8 mouse cellular contexts compared by ENCODE assay signal in the genomic region with DNA sequence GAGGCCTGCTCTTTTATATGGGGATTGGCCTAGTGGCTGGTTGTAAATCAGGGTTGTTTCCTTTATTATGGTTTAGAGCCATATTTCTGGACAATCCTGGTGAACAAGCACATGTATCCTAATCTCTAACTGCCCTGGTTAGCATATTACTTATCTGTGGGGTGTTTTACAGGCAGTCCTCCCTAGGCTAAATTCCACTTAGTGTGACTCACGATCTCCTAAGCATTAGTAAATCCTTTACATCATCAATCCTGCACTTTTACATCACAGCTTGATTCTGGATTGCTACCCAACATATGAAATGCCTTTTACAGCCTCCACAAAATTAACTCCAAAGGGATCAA. TPM values are rescaled to one million over a fixed set of nuclear protein-coding genes. Genes with fewer than 3 reads are reported as not detected.
DNase-seq lines count a peak whose midpoint lies in the region; ATAC-seq and TF ChIP-seq lines count a peak whose summit lies in the region.

No protein-coding gene starts in this region.

- H3K27me3 ChIP-seq in lung, embryonic 16.5 days (ENCODE audit: control insufficient read depth, insufficient read depth, low read depth, low read length): no peaks in the 10 kb centered on the region
- no peaks in the 10 kb centered on the region for H3K27me3 ChIP-seq in intestine, postnatal 0 days (replicated peaks; ENCODE audit: control insufficient read depth, insufficient read depth, low read length)
- H3K27me3 ChIP-seq in small intestine, adult 2 months (ENCODE audit: control insufficient read depth, insufficient read depth, low read length): no peaks in the 10 kb centered on the region

- no peak for TF ChIP-seq CTCF in cortical plate, adult 2 months (IDR thresholded peaks at IDR 0.05; ENCODE audit: extremely low read depth, insufficient read depth, low read length)
- TF ChIP-seq CTCF in intestine, postnatal 0 days (IDR thresholded peaks at IDR 0.05; ENCODE audit: low read depth): no peak
- TF ChIP-seq CTCF in small intestine, adult 2 months (IDR thresholded peaks at IDR 0.05; ENCODE audit: extremely low read depth, insufficient read length, insufficient replicate concordance, low read depth, low read length): no peak

- no peak for TF ChIP-seq POLR2A in cortical plate, adult 2 months (IDR thresholded peaks at IDR 0.05; ENCODE audit: extremely low read depth, insufficient read depth, low read length)
- TF ChIP-seq POLR2A in small intestine, adult 2 months (IDR thresholded peaks at IDR 0.05; ENCODE audit: low read depth, low read length): no peak

- peak overlapping the region; percentile 75 for H3K4me3 ChIP-seq in lung, embryonic 16.5 days (ENCODE audit: low read length)
- peak overlapping the region; percentile 65 for H3K4me3 ChIP-seq in cortical plate, adult 2 months (ENCODE audit: insufficient read depth, low read length)
- H3K4me3 ChIP-seq in intestine, postnatal 0 days (ENCODE audit: low read depth, low read length): peak overlapping the region; percentile 74
- H3K4me3 ChIP-seq in small intestine, adult 2 months (ENCODE audit: low read depth, low read length): peak overlapping the region; percentile 91

- intact Hi-C loops in left cerebral cortex, postnatal 14 days (cut with DNase I): no loop called here

- peak overlapping the region; percentile 76 for H3K9ac ChIP-seq in lung, embryonic 16.5 days (ENCODE audit: low read length)
- peak overlapping the region; percentile 64 for H3K9ac ChIP-seq in intestine, postnatal 0 days (ENCODE audit: low read depth, low read length)

- peak overlapping the region; percentile 66; the same call in 1 of the 2 replicates for H3K27ac ChIP-seq in lung, embryonic 16.5 days (ENCODE audit: low read length)
- H3K27ac ChIP-seq in cortical plate, adult 2 months (ENCODE audit: insufficient read depth, low read length): no peak overlapping the region
- peak overlapping the region; percentile 90 for H3K27ac ChIP-seq in intestine, postnatal 0 days (ENCODE audit: low read depth, low read length)
- H3K27ac ChIP-seq in small intestine, adult 2 months (ENCODE audit: insufficient read depth, low read depth, low read length): peak overlapping the region; percentile 84

- DNase-seq in lung, postnatal 10 days: no peak
- no peak for DNase-seq in left cerebral cortex, postnatal 14 days (ENCODE audit: low spot score in 2 of 2)
- no peak for DNase-seq in retina, postnatal 1 day
- no peak for DNase-seq in right cerebral cortex, adult 18-20 months

- H3K36me3 ChIP-seq in lung, embryonic 16.5 days (ENCODE audit: control insufficient read depth, insufficient read depth, low read length): peaks cover 6% of the 10 kb centered on the region; the same call in 1 of the 2 replicates
- H3K36me3 ChIP-seq in intestine, postnatal 0 days (ENCODE audit: control insufficient read depth, insufficient read depth): no peaks in the 10 kb centered on the region; the same call in 1 of the 2 replicates
- peaks cover 3% of the 10 kb centered on the region; the same call in 1 of the 2 replicates for H3K36me3 ChIP-seq in small intestine, adult 2 months (ENCODE audit: control insufficient read depth, insufficient read depth, low read length)

- ATAC-seq in lung, embryonic 16.5 days (ENCODE audit: low read depth): no peak
- peak; percentile 86 for ATAC-seq in intestine, postnatal 0 days

- peak overlapping the region; percentile 80 for H3K4me2 ChIP-seq in lung, embryonic 16.5 days (ENCODE audit: low read depth, low read length)
- peak overlapping the region; percentile 90 for H3K4me2 ChIP-seq in intestine, postnatal 0 days (replicated peaks; ENCODE audit: low read depth)

- WGBS in lung, embryonic 16.5 days: 18% methylated on average over 1 of the region's 1 CpGs
- 5% methylated on average over 1 of the region's 1 CpGs for WGBS in intestine, postnatal 0 days
- WGBS in small intestine, adult 2 months: 7% methylated on average over 1 of the region's 1 CpGs

- no peaks in the 10 kb centered on the region for H3K9me3 ChIP-seq in lung, embryonic 16.5 days (ENCODE audit: control insufficient read depth, low read length)
- H3K9me3 ChIP-seq in intestine, postnatal 0 days (ENCODE audit: control insufficient read depth): no peaks in the 10 kb centered on the region

- peaks cover 9% of the 10 kb centered on the region for H3K4me1 ChIP-seq in lung, embryonic 16.5 days (replicated peaks; ENCODE audit: control insufficient read depth, insufficient read depth, low read length)
- H3K4me1 ChIP-seq in cortical plate, adult 2 months (ENCODE audit: control insufficient read depth, insufficient read depth, low read length): no peaks in the 10 kb centered on the region
- 0 out of 2 replicates have a peak, but pooled peaks cover 2% of the 10 kb centered on the region for H3K4me1 ChIP-seq in intestine, postnatal 0 days (replicated peaks; ENCODE audit: control insufficient read depth, insufficient read depth, low read length)
- peaks cover 13% of the 10 kb centered on the region for H3K4me1 ChIP-seq in small intestine, adult 2 months (ENCODE audit: control insufficient read depth, insufficient read depth, insufficient read length, low read length)

RNA-seq across cellular contexts. Expression of a gene that starts 31.1 kb away (rescaled TPM):
- polyA plus RNA-seq in lung, embryonic 16.5 days (2015; fragmentation: Nextera tagmentation; extraction: Ambion mirVana): 11.2 and 11.5 TPM in 2 replicates
- 17.4 and 18.5 TPM in 2 replicates for polyA plus RNA-seq in cortical plate, adult 2 months (2012; rRNA removed)
- polyA plus RNA-seq in intestine, postnatal 0 days (2015; fragmentation: Nextera tagmentation; extraction: Ambion mirVana): 18.5 and 19.8 TPM in 2 replicates
- polyA plus RNA-seq in small intestine, adult 2 months (2012; rRNA removed): 0.95 and 1.9 TPM in 2 replicates
- total RNA-seq in left cerebral cortex, postnatal 14 days (2021): 10 to 100 TPM; 14.4 to 14.8 TPM
